Mouse (Mus musculus) liver, adult 2 months (tissue): ENCODE data around the gene Doc2b. TPM values are rescaled to one million over a fixed set of nuclear protein-coding genes. Genes with fewer than 3 reads are reported as not detected.

ENCODE experiments used
- DNase-seq: peaks from one replicate; pipeline ENCODE4 v3.0.0-alpha.2; 2011; ENCODE audit warnings: low read depth, low spot score; ENCODE audit errors: extremely low read depth
- H3K27ac ChIP-seq: fragments of 200-500 bp; replicated peaks from 2 replicates; pipeline ENCODE4 v1.5.1; 2012; ENCODE audit warnings: low read depth, mild to moderate bottlenecking, control low read depth, inconsistent platforms, low read length; ENCODE audit not compliant: insufficient read depth
- H3K27me3 ChIP-seq: fragments of 200-500 bp; 2 replicates; pipeline ENCODE4 v1.6.1; 2012; ENCODE audit warnings: mild to moderate bottlenecking, moderate library complexity, low read length, inconsistent platforms; ENCODE audit not compliant: control insufficient read depth, insufficient read depth
- H3K36me3 ChIP-seq: fragments of 200-500 bp; 2 replicates; pipeline ENCODE4 v1.6.1; 2012; ENCODE audit warnings: low read length, inconsistent platforms; ENCODE audit not compliant: control insufficient read depth, insufficient read depth
- H3K4me1 ChIP-seq: fragments of 200-500 bp; 2 replicates; pipeline ENCODE4 v1.6.1; 2011; ENCODE audit warnings: low read length; ENCODE audit not compliant: control insufficient read depth, insufficient read depth
- H3K4me3 ChIP-seq: fragments of 200-500 bp; 2 replicates; pipeline ENCODE4 v1.5.1; 2011; ENCODE audit warnings: low read depth, mild to moderate bottlenecking, control low read depth, low read length, moderate library complexity; ENCODE audit not compliant: insufficient read depth
- H3K79me2 ChIP-seq: fragments of 200-500 bp; 2 replicates; pipeline ENCODE4 v1.6.1; 2012; ENCODE audit warnings: inconsistent platforms, mild to moderate bottlenecking, low read length, moderate library complexity; ENCODE audit not compliant: control insufficient read depth, insufficient read depth
- H3K9ac ChIP-seq: fragments of 200-500 bp; 2 replicates; pipeline ENCODE4 v1.6.1; 2012; ENCODE audit warnings: low read depth, mild to moderate bottlenecking, control low read depth, inconsistent platforms, low read length
- CTCF ChIP-seq: fragments of 200-500 bp; IDR thresholded peaks from 2 replicates; pipeline ENCODE4 v1.5.1; 2011; ENCODE audit warnings: low read depth, low read length, control low read depth
- POLR2A ChIP-seq: fragments of 200-500 bp; IDR thresholded peaks from 2 replicates; pipeline ENCODE4 v1.6.1; 2011; ENCODE audit warnings: low read length, control low read depth; ENCODE audit not compliant: insufficient read depth; ENCODE audit errors: extremely low read depth
- WGBS: fragments of 180-500 bp; shearing (Covaris S2); methylation state at CpG from one replicate; pipeline ENCODE4 v1.1.7; 2018; 5-methylcytosine and 5-hydroxymethylcytosine counted together
- polyA plus RNA-seq: library from polyadenylated mRNA; depleted of rRNA; stranded (reverse); fragments of >200 nt; gene quantifications from 2 replicates; pipeline ENCODE4 v1.2.3, GENCODE M21; 2012
- total RNA-seq: library from RNA; depleted of rRNA; stranded (reverse); fragments of >200 nt; gene quantifications from 2 replicates; pipeline ENCODE4 v1.2.3, GENCODE M21; 2014

Gene Doc2b
- total and polyA plus RNA-seq, 2 experiments: 0.07 to 0.09 TPM

DNA sequence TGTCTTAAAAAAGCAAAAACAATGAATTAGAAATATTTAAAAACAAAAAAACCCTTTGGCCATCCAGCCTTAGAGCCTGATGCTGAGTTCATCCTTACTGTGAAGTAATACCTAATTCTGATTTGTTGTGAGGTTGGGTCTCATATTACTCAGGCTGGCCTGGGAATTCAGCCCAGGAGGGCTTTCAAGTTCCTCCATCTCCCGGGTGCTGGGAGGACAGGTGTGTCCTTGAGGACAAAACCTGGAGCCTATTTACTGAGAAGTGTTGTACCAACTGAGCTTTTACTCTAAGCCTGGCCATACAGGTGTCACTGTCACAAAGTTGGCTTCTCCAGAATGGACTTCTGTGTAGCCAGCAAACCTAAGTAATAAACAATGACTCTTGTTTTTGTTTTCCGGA lies 28.8 kb downstream of the Doc2b start:
- peaks cover 37% of the 10 kb centered on the region for H3K36me3 ChIP-seq
- WGBS: 64% methylated on average over 2 of the region's 2 CpGs
- H3K27ac ChIP-seq: no peak overlapping the region
- H3K9ac ChIP-seq: no peak overlapping the region
- peaks cover 3% of the 10 kb centered on the region; the same call in 1 of the 2 replicates for H3K79me2 ChIP-seq
- TF ChIP-seq POLR2A: no peak
- no peak for TF ChIP-seq CTCF
- no peaks in the 10 kb centered on the region for H3K27me3 ChIP-seq
- H3K4me1 ChIP-seq: no peaks in the 10 kb centered on the region; the same call in 1 of the 2 replicates
- H3K4me3 ChIP-seq: no peak overlapping the region
- DNase-seq: no peak

DNA sequence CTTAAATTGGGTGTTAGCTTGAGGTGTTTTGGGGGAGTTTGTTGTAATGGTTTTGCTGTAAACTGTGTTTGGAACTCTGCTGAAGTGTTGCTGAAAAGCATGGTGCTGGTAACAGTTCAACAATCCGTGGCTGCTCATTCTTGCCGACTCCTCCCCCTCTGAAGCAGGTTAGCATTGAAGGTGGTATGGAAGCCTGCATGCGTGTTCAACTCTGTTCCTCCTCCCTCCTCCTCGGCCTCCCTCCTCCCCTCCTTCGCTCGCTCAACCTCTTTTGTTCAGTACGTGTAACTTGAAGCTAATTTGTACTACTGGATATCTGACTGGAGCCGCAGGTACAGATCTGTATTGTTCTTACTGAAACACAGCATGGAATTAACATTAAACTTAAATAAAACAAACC lies 30.7 kb downstream of the Doc2b start:
- no peak overlapping the region for H3K4me3 ChIP-seq
- 87% methylated on average over 8 of the region's 8 CpGs for WGBS
- no peak for DNase-seq
- H3K4me1 ChIP-seq: no peaks in the 10 kb centered on the region; the same call in 1 of the 2 replicates
- no peak overlapping the region for H3K27ac ChIP-seq
- H3K27me3 ChIP-seq: no peaks in the 10 kb centered on the region
- TF ChIP-seq CTCF: no peak
- TF ChIP-seq POLR2A: no peak
- H3K9ac ChIP-seq: no peak overlapping the region
- H3K79me2 ChIP-seq: peaks cover 3% of the 10 kb centered on the region; the same call in 1 of the 2 replicates
- peaks cover 45% of the 10 kb centered on the region for H3K36me3 ChIP-seq

DNA sequence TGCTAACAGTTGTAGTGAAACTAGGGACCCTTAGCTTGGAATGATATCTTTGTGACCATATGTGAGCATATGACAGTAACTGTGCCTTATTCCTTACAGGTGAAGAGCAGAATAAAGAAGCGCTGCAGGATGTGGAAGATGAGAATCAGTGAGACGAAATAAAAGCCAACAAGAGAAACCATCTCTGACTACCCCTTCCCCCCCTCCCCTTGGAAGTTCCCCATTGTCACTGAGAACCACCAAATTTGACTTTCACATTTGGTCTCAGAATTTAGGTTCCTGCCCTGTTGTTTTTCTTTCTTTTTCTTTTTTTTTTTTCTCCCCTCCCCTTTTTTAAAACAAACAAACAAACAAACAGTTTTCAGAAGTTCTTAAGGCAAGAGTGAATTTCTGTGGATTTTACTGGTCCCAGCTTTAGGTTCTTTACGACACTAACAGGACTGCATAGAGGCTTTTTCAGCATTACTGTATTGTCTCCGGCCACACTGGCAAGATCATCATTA lies 31.3 kb downstream of the Doc2b start:
- no peak overlapping the region for H3K27ac ChIP-seq
- no peak overlapping the region for H3K4me3 ChIP-seq
- WGBS: 90% methylated on average over 4 of the region's 4 CpGs
- no peak for DNase-seq
- no peak for TF ChIP-seq CTCF
- TF ChIP-seq POLR2A: no peak
- H3K4me1 ChIP-seq: no peaks in the 10 kb centered on the region; the same call in 1 of the 2 replicates
- H3K79me2 ChIP-seq: peaks cover 3% of the 10 kb centered on the region; the same call in 1 of the 2 replicates
- no peaks in the 10 kb centered on the region for H3K27me3 ChIP-seq
- peaks cover 49% of the 10 kb centered on the region for H3K36me3 ChIP-seq
- H3K9ac ChIP-seq: no peak overlapping the region

DNA sequence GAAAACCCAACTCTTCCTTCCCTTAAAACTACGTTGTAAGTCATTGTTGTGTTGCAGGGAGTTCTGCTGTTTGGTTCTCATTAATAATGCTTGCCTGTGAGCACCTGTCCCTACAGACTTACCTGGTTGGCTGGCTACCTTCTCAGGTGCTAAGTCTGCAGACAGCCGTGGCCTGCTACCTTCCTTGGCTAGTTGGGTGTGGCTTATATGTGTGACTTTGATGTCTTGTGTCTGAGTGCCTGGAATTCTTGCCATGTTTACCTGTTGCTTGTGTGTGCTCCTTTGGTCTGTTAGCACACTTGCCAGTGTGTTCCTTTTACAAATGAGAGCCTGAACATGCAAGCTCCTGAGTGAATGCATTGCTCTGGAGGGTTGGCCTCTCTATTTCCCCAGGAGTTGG lies 33.1 kb downstream of the Doc2b start:
- Histone ChIP-seq H3K79me2 (peaks cover 5% of the 10 kb centered on the region; the same call in 1 of the 2 replicates), H3K36me3 (peaks cover 60% of the 10 kb centered on the region), H3K4me1 (no peaks in the 10 kb centered on the region), H3K4me3 (no peak overlapping the region), H3K27ac (no peak overlapping the region), H3K9ac (no peak overlapping the region), H3K27me3 (no peaks in the 10 kb centered on the region)
- WGBS: 79% methylated on average over 2 of the region's 2 CpGs
- TF ChIP-seq POLR2A (no peak), CTCF (no peak)
- no peak for DNase-seq

DNA sequence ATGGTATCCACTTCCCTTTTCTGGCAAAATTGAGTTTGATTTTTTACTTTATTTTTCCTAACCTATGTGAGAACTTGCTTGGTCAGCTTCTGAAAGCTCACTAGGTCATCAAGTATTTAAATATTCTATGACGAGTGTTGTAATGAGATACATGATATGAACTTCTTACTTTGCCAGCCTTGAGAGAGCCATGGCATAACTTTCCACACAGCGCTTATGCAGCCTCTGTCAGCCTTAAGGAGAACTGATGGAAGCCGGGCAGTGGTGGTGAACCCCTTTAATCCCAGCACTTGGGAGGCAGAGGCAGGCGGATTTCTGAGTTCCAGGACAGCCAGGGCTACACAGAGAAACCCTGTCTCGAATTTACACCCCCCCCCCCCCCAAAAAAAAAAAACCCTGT lies 35.1 kb downstream of the Doc2b start:
- TF ChIP-seq POLR2A (no peak), CTCF (no peak)

DNA sequence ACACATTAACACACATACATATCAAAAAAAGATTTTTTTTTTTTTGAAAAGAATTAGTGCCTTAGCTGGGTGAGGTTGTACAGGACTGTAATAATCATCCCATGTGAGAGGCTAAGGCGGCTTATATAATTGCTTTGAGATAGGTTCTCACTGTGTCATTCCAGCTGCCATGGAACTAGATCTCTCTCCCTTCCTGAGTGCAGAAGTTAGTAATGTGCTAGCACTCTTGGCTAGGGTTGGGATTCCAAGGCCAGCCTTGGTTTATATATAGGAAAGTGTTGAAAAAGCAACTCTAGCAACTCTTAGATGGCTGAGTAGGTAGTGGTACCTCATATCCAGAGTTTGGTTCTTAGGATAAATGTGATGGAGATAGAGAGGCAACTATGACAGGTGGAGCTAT lies 37.3 kb downstream of the Doc2b start:
- H3K4me1 ChIP-seq: peaks cover 3% of the 10 kb centered on the region; the same call in 1 of the 2 replicates
- H3K79me2 ChIP-seq: peaks cover 18% of the 10 kb centered on the region; the same call in 1 of the 2 replicates
- peaks cover 52% of the 10 kb centered on the region for H3K36me3 ChIP-seq
- H3K27ac ChIP-seq: no peak overlapping the region
- DNase-seq: no peak
- TF ChIP-seq CTCF (no peak), POLR2A (no peak)
- no peak overlapping the region for H3K4me3 ChIP-seq
- WGBS: 98% methylated on average over 1 of the region's 1 CpGs
- H3K9ac ChIP-seq: no peak overlapping the region
- no peaks in the 10 kb centered on the region for H3K27me3 ChIP-seq

More for the DNA sequence above, 35.1 kb downstream of the Doc2b start:
- WGBS: 84% methylated on average over 5 of the region's 5 CpGs
- Histone ChIP-seq H3K4me3 (no peak overlapping the region), H3K27me3 (no peaks in the 10 kb centered on the region), H3K4me1 (no peaks in the 10 kb centered on the region), H3K36me3 (peaks cover 66% of the 10 kb centered on the region), H3K9ac (no peak overlapping the region), H3K27ac (no peak overlapping the region), H3K79me2 (peaks cover 15% of the 10 kb centered on the region; the same call in 1 of the 2 replicates)
- no peak for DNase-seq
